Mouse (Mus musculus): ENCODE results near the gene Mtmr12.

DNA sequence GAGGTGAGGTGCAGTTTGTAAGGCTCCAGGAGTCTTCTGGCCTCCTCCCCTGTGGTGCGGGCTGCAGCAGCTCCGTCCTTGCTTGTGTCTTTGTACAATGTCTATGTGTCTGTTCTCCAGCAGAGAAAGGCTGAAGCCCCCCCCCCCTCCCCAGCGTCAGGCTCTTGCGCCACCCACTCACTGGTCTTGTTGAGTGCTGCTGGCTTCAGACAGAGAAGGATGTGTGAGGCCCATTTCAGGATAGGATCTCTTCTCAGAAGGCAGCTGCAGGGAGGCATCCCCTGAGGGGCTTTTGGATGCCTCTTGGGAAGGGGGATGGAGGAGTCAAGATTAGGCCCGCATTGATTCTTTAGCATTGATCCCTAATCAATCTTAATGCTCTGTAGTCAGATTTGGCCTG is 13.0 kb downstream of the Mtmr12 start:
- TF ChIP-seq POLR2A (IDR thresholded peaks at IDR 0.05; ENCODE audit: extremely low read depth, insufficient read depth, low read length) (no peak), CTCF (IDR thresholded peaks at IDR 0.05; ENCODE audit: extremely low read depth, insufficient read depth, low read length) (no peak)

Measured in cortical plate, adult 2 months (tissue).